ENCODE assay signal across 11 mouse cellular contexts in genomic region chr7:112473649-112474435, GRCm38 (mm10). TPM values are rescaled to one million over a fixed set of nuclear protein-coding genes. Genes with fewer than 3 reads are reported as not detected.
A peak's percentile ranks its signal among the peaks of the same experiment; 100 is the strongest.
DNase-seq lines count a peak whose midpoint lies in the region; ATAC-seq lines count a peak whose summit lies in the region.
"Had no signal": no experiment of that assay in that cellular context is flagged by ENCODE, and none has a peak within 500 bp of the region (broad histone marks: within the 10 kb centered on the region; RNA-seq: fewer than 3 reads in every experiment).

No protein-coding gene starts in this region.

- H3K9me3 ChIP-seq in forebrain, embryonic 11.5 days (ENCODE audit: control insufficient read depth, low read length) = no peaks in the 10 kb centered on the region
- no peaks in the 10 kb centered on the region for H3K9me3 ChIP-seq in forebrain, embryonic 13.5 days (replicated peaks)
- no peaks in the 10 kb centered on the region for H3K9me3 ChIP-seq in neural tube, embryonic 12.5 days
- H3K9me3 ChIP-seq in neural tube, embryonic 15.5 days (replicated peaks) = no peaks in the 10 kb centered on the region

- no peak for DNase-seq in forebrain, embryonic 11.5 days (ENCODE audit: low spot score)
- peak; percentile 51 for DNase-seq in kidney, postnatal 14 days
- DNase-seq in right cerebral cortex, postnatal 4 days = no peak
- DNase-seq in spleen, postnatal 4 days (ENCODE audit: low spot score in 2 of 2) = no peak
- no peak for DNase-seq in thymus, postnatal 36 days
- DNase-seq: adrenal gland, adult 8-10 months; gastrocnemius, postnatal 10 days had no signal

- H3K9ac ChIP-seq in forebrain, embryonic 11.5 days (ENCODE audit: low read length) = peak overlapping the region; percentile 24; the same call in 1 of the 2 replicates
- H3K9ac ChIP-seq in forebrain, embryonic 13.5 days = no peak overlapping the region
- H3K9ac ChIP-seq in neural tube, embryonic 12.5 days = no peak overlapping the region
- H3K9ac ChIP-seq in neural tube, embryonic 15.5 days (replicated peaks) = no peak overlapping the region
- H3K9ac ChIP-seq: liver, embryonic 14.5 days had no signal

- peaks cover 9% of the 10 kb centered on the region; the same call in 1 of the 2 replicates for H3K4me1 ChIP-seq in forebrain, embryonic 11.5 days (replicated peaks; ENCODE audit: control insufficient read depth, insufficient read depth, low read length)
- H3K4me1 ChIP-seq in forebrain, embryonic 13.5 days = peaks cover 31% of the 10 kb centered on the region
- H3K4me1 ChIP-seq in neural tube, embryonic 12.5 days = peaks cover 24% of the 10 kb centered on the region
- peaks cover 23% of the 10 kb centered on the region for H3K4me1 ChIP-seq in neural tube, embryonic 15.5 days

- no peak for ATAC-seq in forebrain, embryonic 11.5 days (replicated peaks; ENCODE audit: low FRiP score)
- ATAC-seq in forebrain, embryonic 13.5 days = no peak
- ATAC-seq in neural tube, embryonic 12.5 days (ENCODE audit: low FRiP score, low read depth) = no peak
- ATAC-seq in neural tube, embryonic 15.5 days (ENCODE audit: low FRiP score) = no peak

- no peaks in the 10 kb centered on the region for H3K27me3 ChIP-seq in forebrain, embryonic 11.5 days (ENCODE audit: control insufficient read depth, insufficient read depth, low read length)
- H3K27me3 ChIP-seq in forebrain, embryonic 13.5 days = peaks cover 3% of the 10 kb centered on the region; the same call in 1 of the 2 replicates
- H3K27me3 ChIP-seq in neural tube, embryonic 12.5 days (replicated peaks) = no peaks in the 10 kb centered on the region
- no peaks in the 10 kb centered on the region for H3K27me3 ChIP-seq in neural tube, embryonic 15.5 days (replicated peaks)

- H3K4me2 ChIP-seq in forebrain, embryonic 11.5 days (ENCODE audit: low read depth, low read length, severe bottlenecking) = peak overlapping the region; percentile 18; the same call in 1 of the 2 replicates
- no peak overlapping the region; the same call in 1 of the 2 replicates for H3K4me2 ChIP-seq in forebrain, embryonic 13.5 days
- H3K4me2 ChIP-seq in neural tube, embryonic 12.5 days (replicated peaks) = peak overlapping the region; percentile 25
- no peak overlapping the region for H3K4me2 ChIP-seq in neural tube, embryonic 15.5 days

- H3K27ac ChIP-seq in forebrain, embryonic 11.5 days (ENCODE audit: low read depth, low read length) = no peak overlapping the region
- H3K27ac ChIP-seq in forebrain, embryonic 13.5 days = no peak overlapping the region
- H3K27ac ChIP-seq in neural tube, embryonic 12.5 days = no peak overlapping the region
- H3K27ac ChIP-seq in neural tube, embryonic 15.5 days (replicated peaks) = no peak overlapping the region
- H3K27ac ChIP-seq: liver, embryonic 14.5 days had no signal

- no peaks in the 10 kb centered on the region for H3K36me3 ChIP-seq in forebrain, embryonic 11.5 days (ENCODE audit: control insufficient read depth, insufficient read depth, low read length)
- no peaks in the 10 kb centered on the region for H3K36me3 ChIP-seq in forebrain, embryonic 13.5 days (ENCODE audit: poor library complexity, severe bottlenecking)
- no peaks in the 10 kb centered on the region for H3K36me3 ChIP-seq in neural tube, embryonic 12.5 days
- H3K36me3 ChIP-seq in neural tube, embryonic 15.5 days = no peaks in the 10 kb centered on the region

- 24% methylated on average over 14 of the region's 14 CpGs for WGBS in forebrain, embryonic 11.5 days
- WGBS in forebrain, embryonic 13.5 days = 22% methylated on average over 14 of the region's 14 CpGs
- WGBS in neural tube, embryonic 12.5 days = 23% methylated on average over 14 of the region's 14 CpGs
- 18% methylated on average over 14 of the region's 14 CpGs for WGBS in neural tube, embryonic 15.5 days

- no peak overlapping the region for H3K4me3 ChIP-seq in forebrain, embryonic 11.5 days (ENCODE audit: low read depth, low read length)
- no peak overlapping the region for H3K4me3 ChIP-seq in forebrain, embryonic 13.5 days
- no peak overlapping the region for H3K4me3 ChIP-seq in neural tube, embryonic 12.5 days
- no peak overlapping the region for H3K4me3 ChIP-seq in neural tube, embryonic 15.5 days (replicated peaks)

RNA-seq across cellular contexts. Expression of gene Parva, which starts 46.5 kb away (rescaled TPM):
- 63.6 and 64.5 TPM in 2 replicates for polyA plus RNA-seq in forebrain, embryonic 11.5 days (2014; fragmentation: Nextera tagmentation; extraction: Ambion mirVana)
- 27.6 and 31.9 TPM in 2 replicates for polyA plus RNA-seq in forebrain, embryonic 13.5 days (2015; fragmentation: Nextera tagmentation; extraction: Ambion mirVana)
- polyA plus RNA-seq in neural tube, embryonic 12.5 days (2016; fragmentation: Nextera tagmentation; extraction: Ambion mirVana) = 42.3 and 50.7 TPM in 2 replicates
- 23.7 and 33.5 TPM in 2 replicates for polyA plus RNA-seq in neural tube, embryonic 15.5 days (2015; fragmentation: Nextera tagmentation; extraction: Ambion mirVana)

Comparison
In these comparisons a context has a peak if more than half of its experiments do, and no peak if none do; other contexts are left out.
1. H3K4me2 ChIP-seq: peak in forebrain, embryonic 11.5 days (single experiment) and neural tube, embryonic 12.5 days (single experiment); none in forebrain, embryonic 13.5 days (single experiment) and neural tube, embryonic 15.5 days (single experiment).